Mouse (Mus musculus): ENCODE data around the gene Ntn4.

Ntn4 gene

GRCm38 (mm10) chr10:93640521-93640952 lies at the start of gene Ntn4:
Gene Ntn4, plus strand, starts transcription at chr10:93640681.
- no peak for DNase-seq (ENCODE audit: low spot score)

- DNase-seq (ENCODE audit: low spot score): no peak
Measured at GRCm38 (mm10) chr10:93592456-93592855, 48.0 kb upstream of the Ntn4 start.

- DNase-seq (ENCODE audit: low spot score): peak; percentile 54
Measured at GRCm38 (mm10) chr10:93594022-93594482, 46.4 kb upstream of the Ntn4 start.

GRCm38 (mm10) chr10:93595831-93596230 lies 44.6 kb upstream of the Ntn4 start:
- DNase-seq (ENCODE audit: low spot score): peak; percentile 42

- no peak for DNase-seq (ENCODE audit: low spot score)
Measured at GRCm38 (mm10) chr10:93596641-93597040, 43.8 kb upstream of the Ntn4 start.

GRCm38 (mm10) chr10:93602309-93602708 lies 38.2 kb upstream of the Ntn4 start:
- DNase-seq (ENCODE audit: low spot score): no peak

GRCm38 (mm10) chr10:93603256-93603655 lies 37.2 kb upstream of the Ntn4 start:
- DNase-seq (ENCODE audit: low spot score): no peak

GRCm38 (mm10) chr10:93606326-93606725 lies 34.2 kb upstream of the Ntn4 start:
- DNase-seq (ENCODE audit: low spot score): no peak

GRCm38 (mm10) chr10:93608051-93608450 lies 32.4 kb upstream of the Ntn4 start:
- no peak for DNase-seq (ENCODE audit: low spot score)

- DNase-seq (ENCODE audit: low spot score): no peak
Measured at GRCm38 (mm10) chr10:93609236-93609635, 31.2 kb upstream of the Ntn4 start.

- DNase-seq (ENCODE audit: low spot score): no peak
Measured at GRCm38 (mm10) chr10:93610896-93611295, 29.6 kb upstream of the Ntn4 start.

- DNase-seq (ENCODE audit: low spot score): no peak
Measured at GRCm38 (mm10) chr10:93611419-93612007, 29.0 kb upstream of the Ntn4 start.

GRCm38 (mm10) chr10:93614850-93615249 lies 25.6 kb upstream of the Ntn4 start:
- no peak for DNase-seq (ENCODE audit: low spot score)

GRCm38 (mm10) chr10:93620438-93621179 lies 19.9 kb upstream of the Ntn4 start:
- DNase-seq (ENCODE audit: low spot score): no peak

- no peak for DNase-seq (ENCODE audit: low spot score)
Measured at GRCm38 (mm10) chr10:93623725-93624124, 16.8 kb upstream of the Ntn4 start.

- DNase-seq (ENCODE audit: low spot score): no peak
Measured at GRCm38 (mm10) chr10:93624151-93624550, 16.3 kb upstream of the Ntn4 start.

GRCm38 (mm10) chr10:93630310-93630709 lies 10.2 kb upstream of the Ntn4 start:
- no peak for DNase-seq (ENCODE audit: low spot score)

- DNase-seq (ENCODE audit: low spot score): no peak
Measured at GRCm38 (mm10) chr10:93632086-93632485, 8.4 kb upstream of the Ntn4 start.

- DNase-seq (ENCODE audit: low spot score): no peak
Measured at GRCm38 (mm10) chr10:93633563-93633962, 6.9 kb upstream of the Ntn4 start.

GRCm38 (mm10) chr10:93633971-93634370 lies 6.5 kb upstream of the Ntn4 start:
- no peak for DNase-seq (ENCODE audit: low spot score)

- DNase-seq (ENCODE audit: low spot score): no peak
Measured at GRCm38 (mm10) chr10:93635941-93636340, 4.5 kb upstream of the Ntn4 start.

- DNase-seq (ENCODE audit: low spot score): peak; percentile 25
Measured at GRCm38 (mm10) chr10:93640953-93641820, 706 bp downstream of the Ntn4 start.
